Mouse (Mus musculus) brown adipose tissue, adult 24 weeks (tissue): Measurements from ENCODE around the gene Acsl6. TPM values are rescaled to one million over a fixed set of nuclear protein-coding genes. Genes with fewer than 3 reads are reported as not detected.
A peak's percentile ranks its signal among the peaks of the same experiment; 100 is the strongest.
"Not testable (repeated sequence)": the region's sequence is repeated elsewhere in the genome, so short reads cannot be mapped to it uniquely, and the experiment has no call there.

Source experiments
- H3K27ac ChIP-seq: fragments of 200-500 bp; replicated peaks from 2 replicates; pipeline ENCODE4 v1.5.1; 2012; ENCODE audit warnings: low read depth, mild to moderate bottlenecking, low read length
- H3K4me1 ChIP-seq: fragments of 200-500 bp; 2 replicates; pipeline ENCODE4 v1.6.1; 2012; ENCODE audit warnings: low read length, mixed read lengths; ENCODE audit not compliant: control insufficient read depth, insufficient read depth, insufficient read length
- H3K4me3 ChIP-seq: fragments of 200-500 bp; 2 replicates; pipeline ENCODE4 v1.5.1; 2012; ENCODE audit warnings: low read depth, mild to moderate bottlenecking, low read length, moderate library complexity; ENCODE audit not compliant: insufficient read depth
- polyA plus RNA-seq: library from polyadenylated mRNA; stranded (reverse); fragments of >200 nt; gene quantifications from 2 replicates; pipeline ENCODE4 v1.2.4, GENCODE M21; 2012; ENCODE audit not compliant: missing spikeins, insufficient read depth, insufficient read length

Gene Acsl6
- polyA plus RNA-seq = not detected in 2 replicates

DNA sequence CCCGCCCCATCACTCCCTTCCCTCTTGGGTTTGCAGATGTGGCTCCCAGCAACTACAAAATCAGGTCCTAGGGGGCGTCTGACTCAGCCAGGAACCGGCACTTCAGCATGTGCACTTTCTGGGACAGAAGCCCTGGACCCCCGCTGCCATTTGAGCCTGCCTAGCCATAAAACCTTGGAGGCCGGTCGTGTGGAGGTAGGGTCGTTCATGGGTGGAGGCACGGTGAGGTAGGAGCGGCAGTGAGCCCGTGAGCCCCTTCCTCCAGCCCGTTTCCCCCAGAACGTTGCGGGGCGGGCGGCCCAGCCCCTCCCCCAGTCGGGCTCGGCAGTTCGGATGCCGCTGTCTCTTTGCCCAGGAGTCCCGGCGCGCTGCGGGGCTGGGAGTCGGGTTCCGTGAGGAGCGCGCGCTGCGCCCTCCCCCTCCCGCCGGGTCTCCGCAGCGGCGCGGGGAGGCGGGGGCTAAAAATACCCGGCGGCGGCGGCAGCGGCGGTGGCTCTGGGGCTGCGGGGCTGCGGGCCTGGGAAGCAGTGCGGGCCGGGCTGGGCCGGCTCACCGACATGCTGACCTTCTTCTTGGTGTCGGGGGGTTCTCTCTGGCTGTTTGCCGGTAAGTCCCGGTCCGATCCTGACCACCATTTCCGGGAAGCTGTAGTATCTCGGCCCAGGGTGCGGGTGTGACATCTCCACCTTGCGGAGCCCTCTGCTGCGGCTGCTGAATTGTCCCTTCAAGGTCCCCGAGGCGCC, at the start of gene Acsl6:
Acsl6 (plus strand) TSS at position 71 of the 743 bp plus-strand sequence.
- Histone ChIP-seq H3K4me3 (peak within 1 kb of the TSS; percentile 50), H3K4me1 (no peaks in the 10 kb centered on the region), H3K27ac (no peak within 1 kb of the TSS)

- Histone ChIP-seq H3K27ac (no peak overlapping the region), H3K4me1 (no peaks in the 10 kb centered on the region), H3K4me3 (no peak overlapping the region)
These were observed 49.5 kb upstream of the Acsl6 start for GRCm38 (mm10) chr11:54254114-54254513.

GRCm38 (mm10) chr11:54256624-54257376, 46.8 kb upstream of the Acsl6 start:
- Histone ChIP-seq H3K4me1 (no peaks in the 10 kb centered on the region), H3K4me3 (no peak overlapping the region), H3K27ac (no peak overlapping the region)

GRCm38 (mm10) chr11:54263405-54264031, 40.1 kb upstream of the Acsl6 start:
- no peaks in the 10 kb centered on the region for H3K4me1 ChIP-seq
- H3K27ac ChIP-seq = no peak overlapping the region
- no peak overlapping the region for H3K4me3 ChIP-seq

- Histone ChIP-seq H3K27ac (no peak overlapping the region), H3K4me3 (no peak overlapping the region), H3K4me1 (no peaks in the 10 kb centered on the region)
These were observed 39.1 kb upstream of the Acsl6 start for GRCm38 (mm10) chr11:54264542-54264941.

DNA sequence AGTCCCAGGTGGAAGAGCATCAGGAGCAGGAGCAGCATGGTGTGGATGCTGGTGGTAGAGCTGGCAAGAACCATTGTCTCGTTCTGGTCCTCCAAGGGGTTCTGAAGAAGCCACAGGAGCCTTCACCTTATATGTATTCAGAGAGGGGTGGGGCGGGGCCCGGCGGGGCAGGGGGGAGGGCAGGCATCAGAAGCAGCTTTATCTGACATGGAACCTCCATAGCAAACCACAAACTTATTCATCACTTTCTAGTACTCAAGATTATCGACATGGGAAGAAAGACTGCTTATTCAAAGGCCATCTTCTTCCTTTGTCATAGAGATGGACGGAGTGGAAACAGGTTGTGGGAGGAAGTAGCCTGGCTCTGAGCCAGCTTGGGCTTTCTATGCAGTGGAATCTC, 36.4 kb upstream of the Acsl6 start, which contains the start of gene Il3:
Il3 (minus strand) TSS at position 101 of the 400 bp plus-strand sequence.
- Histone ChIP-seq H3K27ac (no peak within 1 kb of the TSS), H3K4me1 (no peaks in the 10 kb centered on the region), H3K4me3 (no peak within 1 kb of the TSS)

- Histone ChIP-seq H3K27ac (no peak overlapping the region), H3K4me1 (no peaks in the 10 kb centered on the region), H3K4me3 (no peak overlapping the region)
These were observed 34.3 kb upstream of the Acsl6 start for GRCm38 (mm10) chr11:54269191-54269896.

DNA sequence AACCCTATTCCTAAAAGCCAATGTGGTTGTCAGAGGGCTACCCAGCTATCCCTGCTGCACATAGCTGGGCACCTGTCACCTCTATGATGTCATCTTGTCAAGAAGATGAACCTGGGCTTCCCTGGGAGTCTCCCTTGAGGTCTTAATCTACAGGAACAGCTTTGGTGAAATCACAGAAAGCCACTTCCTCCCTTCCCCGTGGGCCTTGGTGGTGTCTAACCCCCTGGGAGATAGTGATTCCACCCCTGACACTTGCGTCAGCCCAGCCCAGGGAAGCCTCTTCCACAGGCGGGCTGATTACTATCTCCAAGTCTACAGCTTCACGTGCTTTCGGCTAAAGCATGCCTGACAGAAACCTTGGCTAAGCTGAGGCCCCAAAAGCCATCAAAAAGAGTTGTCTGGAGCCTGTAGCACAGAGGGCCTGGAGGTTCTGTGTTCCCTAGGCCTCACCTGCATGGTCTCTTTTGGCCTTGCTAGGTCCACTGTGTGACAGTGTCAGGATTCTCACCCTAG, 32.1 kb upstream of the Acsl6 start:
- no peak overlapping the region for H3K4me3 ChIP-seq
- no peak overlapping the region for H3K27ac ChIP-seq
- no peaks in the 10 kb centered on the region for H3K4me1 ChIP-seq

DNA sequence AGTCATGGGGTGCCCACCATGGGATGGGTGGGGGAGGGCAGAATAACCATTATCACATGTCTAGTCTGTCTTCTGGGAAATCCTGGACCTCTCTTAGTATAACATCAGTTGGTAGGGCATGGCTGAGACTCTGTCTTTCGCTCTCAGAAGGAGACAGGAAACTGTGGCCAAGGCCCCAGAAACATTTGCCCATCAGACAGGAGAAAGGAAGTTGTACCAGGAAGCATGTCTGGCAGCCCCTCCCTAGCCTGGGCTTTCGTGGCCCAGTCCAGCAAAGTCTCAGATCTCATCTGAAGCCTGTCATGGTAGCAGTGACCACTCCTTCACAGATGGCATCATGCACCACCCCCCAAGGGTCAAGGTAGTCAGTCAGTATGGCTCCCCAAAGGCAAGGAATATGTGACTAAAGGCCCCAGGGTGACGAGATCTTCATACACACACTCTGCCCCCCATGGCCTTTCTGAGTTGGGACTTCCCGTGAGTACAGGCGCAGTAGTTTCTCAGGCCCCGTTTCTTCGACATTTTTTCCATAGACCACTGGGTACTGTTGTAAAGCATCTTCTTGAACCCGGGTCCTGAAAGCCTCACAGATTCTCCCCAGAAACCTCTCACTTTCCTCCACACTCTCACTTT, 15.7 kb upstream of the Acsl6 start:
- no peaks in the 10 kb centered on the region for H3K4me1 ChIP-seq
- no peak overlapping the region for H3K4me3 ChIP-seq
- H3K27ac ChIP-seq = no peak overlapping the region

- Histone ChIP-seq H3K4me3 (no peak overlapping the region), H3K4me1 (no peaks in the 10 kb centered on the region)
These were observed 11.4 kb upstream of the Acsl6 start for GRCm38 (mm10) chr11:54292163-54292562.

DNA sequence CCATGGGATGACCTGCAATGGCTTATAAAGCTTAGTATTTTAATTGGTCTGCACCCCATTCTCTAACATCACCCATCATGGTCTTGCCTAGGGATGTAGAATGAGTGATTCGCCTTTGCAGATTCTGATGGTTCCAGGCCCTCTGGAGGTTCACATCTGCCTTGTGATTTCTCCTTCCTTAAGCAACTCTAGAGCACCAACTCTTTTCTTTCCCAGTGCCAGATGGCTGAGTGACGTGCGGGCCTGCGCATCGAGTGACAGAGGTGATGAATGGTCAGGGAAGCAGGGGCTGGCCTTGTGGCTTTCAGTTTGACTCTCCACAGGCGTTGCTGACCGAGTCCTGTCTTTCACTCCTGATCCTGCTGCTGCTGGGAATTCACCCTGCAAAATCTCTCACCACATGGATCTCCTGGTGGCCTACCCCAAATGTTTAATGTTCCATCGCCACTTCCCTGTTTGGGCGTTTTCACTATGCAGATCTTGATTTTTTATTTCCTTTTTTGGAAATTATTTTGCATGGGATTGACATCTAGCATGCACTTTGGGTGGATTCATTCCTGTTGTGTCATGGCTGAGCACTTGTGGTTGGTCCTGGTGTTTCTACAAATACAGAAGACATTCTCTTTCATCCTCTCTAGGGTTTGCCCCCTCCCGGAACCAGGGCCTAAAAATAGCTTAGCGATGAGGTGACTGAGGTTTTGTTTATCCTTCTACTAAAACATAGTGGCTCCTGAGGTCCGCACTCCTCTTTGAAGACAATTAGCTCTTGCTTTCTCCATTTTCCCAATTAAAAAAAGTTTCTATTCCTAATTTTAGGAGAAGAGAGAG, 9.4 kb upstream of the Acsl6 start:
- H3K4me3 ChIP-seq = no peak overlapping the region
- no peak overlapping the region for H3K27ac ChIP-seq
- H3K4me1 ChIP-seq = no peaks in the 10 kb centered on the region

More at GRCm38 (mm10) chr11:54292163-54292562, 11.4 kb upstream of the Acsl6 start:
- no peak overlapping the region for H3K27ac ChIP-seq

- Histone ChIP-seq H3K4me1 (no peaks in the 10 kb centered on the region), H3K4me3 (no peak overlapping the region), H3K27ac (no peak overlapping the region)
These were observed 7.6 kb upstream of the Acsl6 start for GRCm38 (mm10) chr11:54295971-54296370.

- no peak overlapping the region for H3K27ac ChIP-seq
- no peak overlapping the region for H3K4me3 ChIP-seq
- H3K4me1 ChIP-seq = no peaks in the 10 kb centered on the region
These were observed 6.9 kb upstream of the Acsl6 start for GRCm38 (mm10) chr11:54296734-54297133.

- not testable (repeated sequence) for H3K27ac ChIP-seq, H3K4me3 ChIP-seq, H3K4me1 ChIP-seq
These were observed 6.1 kb upstream of the Acsl6 start for GRCm38 (mm10) chr11:54297471-54297870.
